Mouse (Mus musculus): ENCODE measurements around the gene Mfsd4b1.

GRCm38 (mm10) chr10:39960441-39960822 lies 64.6 kb downstream of the Mfsd4b1 start:
- TF ChIP-seq TCF12 (IDR thresholded peaks at IDR 0.05; ENCODE audit: low read depth, low read length), result no peak
- no peak for TF ChIP-seq HCFC1 (IDR thresholded peaks at IDR 0.05; ENCODE audit: low read depth, low read length)
- TF ChIP-seq UBTF (IDR thresholded peaks at IDR 0.05; ENCODE audit: borderline replicate concordance, insufficient read depth, low read depth, low read length), result no peak
- no peak for TF ChIP-seq ZMIZ1 (IDR thresholded peaks at IDR 0.05; ENCODE audit: low read depth, low read length)
- TF ChIP-seq KAT2A (conservative IDR thresholded peaks at IDR 0.05; ENCODE audit: low read depth, low read length), result no peak
- no peak for TF ChIP-seq RCOR1 (IDR thresholded peaks at IDR 0.05; ENCODE audit: low read depth, low read length)
- TF ChIP-seq CTCF (IDR thresholded peaks at IDR 0.05 in 2 of 3, conservative IDR thresholded peaks at IDR 0.05 in 1 of 3; ENCODE audit: control insufficient read depth in 1 of 3, insufficient read depth in 1 of 3, low read depth in 2 of 3, low read length in 3 of 3, poor library complexity in 1 of 3, severe bottlenecking in 1 of 3), result no peak
- TF ChIP-seq POLR2A (IDR thresholded peaks at IDR 0.05; ENCODE audit: control insufficient read depth in 1 of 2, insufficient read depth in 1 of 2, low read depth in 1 of 2, low read length in 2 of 2, poor library complexity in 1 of 2), result no peak
- no peak for TF ChIP-seq GATA1 (IDR thresholded peaks at IDR 0.05; ENCODE audit: low read depth, low read length)
- TF ChIP-seq TAL1 (IDR thresholded peaks at IDR 0.05; ENCODE audit: low read length), result no peak
- TF ChIP-seq MYC (IDR thresholded peaks at IDR 0.05; ENCODE audit: low read depth, low read length), result no peak
- TF ChIP-seq USF1 (IDR thresholded peaks at IDR 0.05; ENCODE audit: low read depth, low read length), result no peak
- TF ChIP-seq RAD21 (IDR thresholded peaks at IDR 0.05; ENCODE audit: low read depth, low read length), result no peak
